Mouse (Mus musculus): Measurements from ENCODE around the gene Ankrd22.

DNA sequence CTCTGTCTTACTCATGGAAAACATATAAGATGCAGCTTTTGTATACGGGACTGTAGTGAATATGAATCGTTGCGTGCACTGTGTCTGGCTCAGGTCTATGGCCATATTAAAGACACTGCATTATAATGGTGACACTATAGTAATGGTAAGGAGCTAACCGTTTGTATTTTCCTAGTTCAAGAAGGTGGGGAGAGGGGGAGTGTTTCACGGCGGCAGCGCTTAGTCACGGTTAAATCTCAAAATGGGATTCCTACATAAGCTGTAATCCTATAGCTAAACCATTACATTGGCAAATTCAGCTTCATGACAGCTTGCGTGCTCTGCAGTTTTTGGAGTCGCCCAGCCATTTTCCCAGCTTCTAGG lies 25.8 kb upstream of the Ankrd22 start:
- TF ChIP-seq CTCF (IDR thresholded peaks at IDR 0.05; ENCODE audit: low read depth) (no peak), EP300 (optimal IDR thresholded peaks at IDR 0.05) (no peak)
